Mouse (Mus musculus) gastrocnemius, adult 8-10 months (tissue): ENCODE measurements at regions not wholly inside any gene's neighbourhood (a gene's known extent, or its start where the extent isn't known, plus 50 kb on each side); places are given as distances from the start of the nearest gene placed in this dataset.

Experiments
- DNase-seq, 2 experiments: peaks; one replicate each; pipeline ENCODE4 v3.0.0; 2022; ENCODE audit warnings: low spot score in 2 of 2

DNA sequence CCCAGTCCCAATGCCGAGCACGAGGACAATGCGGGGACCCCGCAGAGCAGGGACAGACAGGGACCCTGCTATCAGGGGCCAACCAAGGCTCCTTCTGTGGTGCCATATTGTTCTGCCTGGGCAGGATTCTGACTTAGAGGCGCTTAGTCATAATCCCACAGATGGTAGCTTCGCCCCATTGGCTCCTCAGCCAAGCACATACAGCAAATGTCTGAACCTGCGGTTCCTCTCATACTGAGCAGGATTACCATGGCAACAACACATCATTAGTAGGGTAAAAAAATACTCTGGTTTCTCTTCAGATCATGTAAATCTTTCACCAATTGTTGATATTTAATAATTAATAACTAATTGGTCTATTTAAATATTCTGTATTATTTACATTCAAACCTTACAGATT, 2140.3 kb upstream of the Cdh20 start:
- peak; percentile 89 to 91 for DNase-seq

DNA sequence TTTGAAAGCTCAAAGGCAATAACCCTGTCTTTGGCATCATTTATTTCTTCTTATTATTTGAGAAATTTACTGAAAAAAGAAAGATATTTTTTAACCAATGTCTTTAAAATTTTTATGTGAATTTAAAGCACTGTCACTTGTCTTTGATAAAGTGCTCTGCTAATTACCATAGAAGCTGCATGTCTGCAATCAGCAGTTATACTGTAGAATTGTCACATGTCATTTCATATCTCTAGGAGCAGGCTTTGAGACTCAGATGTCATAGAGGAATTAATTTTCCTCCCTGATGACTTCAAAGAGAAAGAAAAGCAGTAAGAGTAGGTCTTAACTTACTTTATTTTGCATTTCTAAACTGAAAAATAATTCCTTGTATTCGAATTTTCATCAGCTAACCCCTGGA, 2123.9 kb upstream of the Cdh20 start:
- no peak for DNase-seq

DNA sequence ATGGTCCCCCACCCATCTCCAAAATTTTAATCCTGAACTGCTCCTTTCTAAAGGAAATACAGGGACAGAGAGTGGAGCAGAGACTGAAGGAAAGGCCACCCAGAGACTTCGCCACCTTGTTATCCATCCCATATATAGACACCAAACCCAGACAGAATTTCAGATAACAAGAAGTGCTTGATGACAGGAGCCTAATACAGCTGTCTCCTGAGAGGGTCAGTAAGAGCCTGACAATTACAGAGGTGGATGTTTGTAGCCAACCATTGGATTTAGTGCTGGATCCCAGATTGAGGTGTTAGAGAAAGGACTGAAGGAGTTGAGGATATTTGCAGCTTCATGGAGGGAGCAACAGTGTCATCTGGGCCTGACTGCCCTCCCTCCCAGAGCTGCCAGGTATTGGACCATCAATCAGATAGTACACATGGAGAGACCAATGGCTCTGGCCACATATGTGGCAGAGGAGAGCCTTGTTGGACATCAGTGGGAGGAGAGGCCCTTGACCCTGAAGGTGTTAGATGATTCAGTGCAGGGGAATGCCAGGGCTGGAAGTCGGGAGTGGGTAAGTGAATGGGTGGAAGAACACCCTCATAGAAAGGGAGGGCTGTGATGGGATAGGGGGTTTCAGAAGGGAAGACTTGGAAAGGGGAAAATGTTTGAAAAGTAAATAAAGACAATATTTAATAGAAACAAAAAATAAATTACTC, 2080.8 kb upstream of the Cdh20 start:
- no peak for DNase-seq

DNA sequence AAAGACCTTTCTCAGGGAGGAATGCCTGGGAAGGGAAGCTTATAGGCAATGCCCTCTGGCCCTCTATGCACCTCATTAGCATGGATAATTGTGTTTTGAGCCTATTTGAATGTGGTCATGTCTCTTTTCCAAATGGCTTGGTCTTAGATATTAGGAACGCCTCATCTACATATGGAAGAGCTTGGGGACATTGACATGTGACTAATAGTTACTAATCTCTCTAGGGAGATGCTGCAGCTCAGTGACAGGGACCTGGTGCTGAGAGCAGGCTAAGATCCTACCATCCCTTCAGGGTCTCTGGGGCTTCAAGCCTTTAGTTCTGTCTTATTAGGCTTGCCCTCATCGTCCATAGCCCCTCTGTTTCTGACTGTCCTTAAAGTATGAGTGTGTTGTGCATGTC, 2051.9 kb upstream of the Cdh20 start:
- DNase-seq: no peak

DNA sequence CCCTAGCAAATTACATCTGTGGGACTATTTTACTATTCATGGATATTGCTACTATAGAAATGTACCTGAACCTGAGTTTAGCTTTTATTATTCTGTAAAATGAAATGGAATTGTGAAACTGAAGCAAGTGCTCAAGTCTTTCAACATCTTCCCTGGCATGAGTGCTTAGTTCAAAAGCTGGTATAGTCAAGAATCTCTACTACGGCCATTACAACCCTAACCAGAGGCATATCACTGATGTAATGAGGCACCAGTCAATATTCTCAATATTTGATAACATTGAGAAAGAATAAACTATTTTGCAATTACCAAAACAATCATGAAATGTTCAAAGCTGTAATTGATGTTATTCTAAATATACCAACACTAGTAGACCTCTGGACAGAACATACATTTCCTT, 2034.3 kb upstream of the Cdh20 start:
- DNase-seq: no peak

DNA sequence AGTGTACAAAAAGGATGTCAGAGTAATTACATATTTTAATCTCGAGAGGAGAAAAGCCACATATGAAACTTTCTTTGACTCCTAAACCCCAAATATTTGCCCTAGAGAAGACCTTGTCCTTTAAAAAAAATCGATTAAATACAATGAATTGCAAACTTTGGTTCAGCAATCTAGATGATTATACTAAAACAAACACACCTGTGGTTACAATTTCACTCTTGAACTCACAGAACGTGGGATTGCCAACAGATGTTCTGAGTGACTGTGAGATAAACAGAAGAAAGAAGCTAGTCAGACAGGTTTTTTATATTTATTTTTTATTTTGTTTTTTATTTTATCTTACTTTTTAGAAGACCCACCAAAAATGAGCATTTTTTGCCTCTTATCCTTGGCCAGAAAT, 2032.9 kb upstream of the Cdh20 start:
- no peak for DNase-seq

DNA sequence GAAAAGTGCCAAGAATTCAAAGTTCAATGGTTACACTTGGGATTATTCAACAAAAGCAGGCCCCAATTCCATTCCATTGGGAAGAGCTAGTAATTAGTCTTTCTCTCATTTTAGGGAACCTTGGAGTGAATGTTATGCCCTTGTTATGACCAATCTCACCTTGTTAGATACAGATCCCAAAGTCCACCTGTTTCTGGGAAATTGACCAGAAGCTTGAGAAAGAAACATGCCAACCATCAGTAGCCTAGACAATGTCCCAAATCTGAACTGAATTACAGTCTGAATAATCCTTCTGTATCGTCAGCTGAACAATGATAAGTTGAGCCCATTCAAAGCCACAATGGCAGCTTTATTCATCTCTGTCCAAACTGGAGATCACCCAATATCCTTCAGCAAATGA, 2010.4 kb upstream of the Cdh20 start:
- DNase-seq: no peak
